Mouse (Mus musculus): ENCODE measurements around the gene Tnfrsf8.

DNA sequence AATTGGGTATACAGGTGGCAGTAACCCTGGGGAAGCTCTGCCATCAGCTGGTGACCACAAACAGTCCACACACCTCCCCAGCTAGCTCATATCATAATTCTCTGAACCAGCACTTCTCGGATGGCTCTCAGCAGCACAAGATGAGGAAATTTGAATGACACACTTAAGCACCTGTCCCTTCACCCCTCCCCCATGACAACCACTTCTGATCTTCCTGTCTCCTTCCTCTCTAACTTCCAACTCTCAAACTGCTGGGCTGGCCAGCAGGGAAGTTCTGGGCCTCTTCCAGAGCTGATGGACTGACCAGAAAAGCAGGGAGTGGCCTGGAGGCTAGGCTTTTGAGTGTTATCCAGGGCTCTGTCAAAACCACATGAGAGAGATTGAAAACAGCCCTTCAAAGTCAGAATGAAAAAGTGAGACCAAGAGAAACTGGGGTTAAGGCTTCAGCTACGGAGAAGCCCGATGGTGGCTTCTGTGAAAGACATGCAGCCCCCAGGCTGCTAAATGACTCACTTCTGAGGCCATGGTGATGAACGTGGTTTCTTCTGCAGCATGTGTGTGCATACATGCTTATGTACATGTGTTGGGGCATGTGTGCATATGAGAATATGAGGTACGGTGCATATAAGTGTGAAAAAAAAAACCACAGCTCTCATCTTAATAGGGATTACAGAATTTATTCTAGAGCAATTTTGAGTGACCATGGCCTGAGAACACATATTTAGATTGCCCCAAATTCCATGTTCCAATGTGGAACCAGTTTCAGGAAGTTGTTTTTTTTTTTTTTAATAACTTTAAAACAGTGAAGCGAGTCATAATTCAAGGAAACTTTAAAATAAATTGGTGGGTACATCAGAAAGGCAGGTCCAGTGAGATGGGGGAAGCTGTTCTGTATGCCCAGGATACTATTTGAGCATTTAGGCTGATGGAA is 27.2 kb upstream of the Tnfrsf8 start:
- TF ChIP-seq CTCF (IDR thresholded peaks at IDR 0.05; ENCODE audit: low read depth, low read length) = no peak
- TF ChIP-seq POLR2A (IDR thresholded peaks at IDR 0.05; ENCODE audit: extremely low read depth, insufficient read depth, low read length) = no peak

Measured in liver, adult 2 months (tissue).